Mouse (Mus musculus): ENCODE measurements at regions not wholly inside any gene's neighbourhood (a gene's known extent, or its start where the extent isn't known, plus 50 kb on each side); places are given as distances from the start of the nearest gene placed in this dataset.
"Not testable (repeated sequence)": the region's sequence is repeated elsewhere in the genome, so short reads cannot be mapped to it uniquely, and the experiment has no call there.

GRCm38 (mm10) chr14:104208040-104208816 is 259.6 kb downstream of the Pou4f1 start:
- DNase-seq (ENCODE audit: low read depth) = no peak

- DNase-seq (ENCODE audit: low read depth) = no peak
These were observed 261.2 kb downstream of the Pou4f1 start for GRCm38 (mm10) chr14:104206602-104207001.

- DNase-seq (ENCODE audit: low read depth) = no peak
These were observed 264.4 kb downstream of the Pou4f1 start for GRCm38 (mm10) chr14:104203239-104203986.

GRCm38 (mm10) chr14:104193198-104193597 is 274.6 kb downstream of the Pou4f1 start:
- DNase-seq (ENCODE audit: low read depth) = no peak

GRCm38 (mm10) chr14:104175122-104175521 is 292.7 kb downstream of the Pou4f1 start:
- no peak for DNase-seq (ENCODE audit: low read depth)

GRCm38 (mm10) chr14:104146841-104147240 is 302.6 kb upstream of the Ednrb start:
- DNase-seq (ENCODE audit: low read depth) = no peak

GRCm38 (mm10) chr14:104145395-104145794 is 301.2 kb upstream of the Ednrb start:
- no peak for DNase-seq (ENCODE audit: low read depth)

GRCm38 (mm10) chr14:104114986-104115951 is 271.1 kb upstream of the Ednrb start:
- no peak for DNase-seq (ENCODE audit: low read depth)

GRCm38 (mm10) chr14:104114182-104114581 is 270.0 kb upstream of the Ednrb start:
- DNase-seq (ENCODE audit: low read depth) = no peak

GRCm38 (mm10) chr14:104113448-104113847 is 269.2 kb upstream of the Ednrb start:
- no peak for DNase-seq (ENCODE audit: low read depth)

GRCm38 (mm10) chr14:104086381-104086780 is 242.2 kb upstream of the Ednrb start:
- no peak for DNase-seq (ENCODE audit: low read depth)

GRCm38 (mm10) chr14:104064199-104064598 is 220.0 kb upstream of the Ednrb start:
- DNase-seq (ENCODE audit: low read depth) = not testable (repeated sequence)

GRCm38 (mm10) chr14:104053697-104054096 is 209.5 kb upstream of the Ednrb start:
- DNase-seq (ENCODE audit: low read depth) = no peak

GRCm38 (mm10) chr14:104038628-104039325 is 194.6 kb upstream of the Ednrb start:
- no peak for DNase-seq (ENCODE audit: low read depth)

GRCm38 (mm10) chr14:104033606-104034005 is 189.4 kb upstream of the Ednrb start:
- no peak for DNase-seq (ENCODE audit: low read depth)

- no peak for DNase-seq (ENCODE audit: low read depth)
These were observed 186.7 kb upstream of the Ednrb start for GRCm38 (mm10) chr14:104030784-104031470.

- DNase-seq (ENCODE audit: low read depth) = no peak
These were observed 185.7 kb upstream of the Ednrb start for GRCm38 (mm10) chr14:104029668-104030530.

GRCm38 (mm10) chr14:104027900-104028285 is 183.7 kb upstream of the Ednrb start:
- no peak for DNase-seq (ENCODE audit: low read depth)

- DNase-seq (ENCODE audit: low read depth) = no peak
These were observed 183.1 kb upstream of the Ednrb start for GRCm38 (mm10) chr14:104027077-104027899.

Measured in gonadal fat pad, adult 2 months (tissue).